Mouse (Mus musculus) heart, postnatal 10 days (tissue): ENCODE measurements around the gene Axin2. TPM values are rescaled to one million over a fixed set of nuclear protein-coding genes. Genes with fewer than 3 reads are reported as not detected.
"Not testable (repeated sequence)": the region's sequence is repeated elsewhere in the genome, so short reads cannot be mapped to it uniquely, and the experiment has no call there.

ENCODE experiments used
- DNase-seq, 2 experiments: peaks; one replicate each; pipeline ENCODE4 v3.0.0; 2021
- intact Hi-C: fragments of 180-260 bp; cut with DNase I; formaldehyde crosslinking; loops from one replicate; pipeline ENCODE4 v1.15.1; 2025
- total RNA-seq, 2 experiments: library from RNA; stranded (reverse); gene quantifications; 2 replicates each; pipeline ENCODE4 v1.2.3; 2021

Axin2 gene
- total RNA-seq, result 1 to 10 TPM; 5.4 to 6.0 TPM

- peak; percentile 93 for DNase-seq
- intact Hi-C loops, result loop anchor here (5.0 kb wide), 2 partner anchors 168 to 473 kb away; no protein-coding TSS in a partner anchor
Measured at GRCm38 (mm10) chr11:108920158-108920635, at the start of gene Axin2. Gene Axin2, plus strand, starts transcription at chr11:108920349.

GRCm38 (mm10) chr11:108871284-108871683 lies 48.9 kb upstream of the Axin2 start:
- intact Hi-C loops, DNase-seq: not testable (repeated sequence)

- intact Hi-C loops, result no loop called here
- no peak for DNase-seq
Measured at GRCm38 (mm10) chr11:108871748-108872147, 48.4 kb upstream of the Axin2 start.

GRCm38 (mm10) chr11:108876633-108877205 lies 43.4 kb upstream of the Axin2 start:
- intact Hi-C loops, result no loop called here
- DNase-seq, result no peak

- intact Hi-C loops, result no loop called here
Measured at GRCm38 (mm10) chr11:108877520-108877919, 42.6 kb upstream of the Axin2 start.

GRCm38 (mm10) chr11:108880546-108880945 lies 39.6 kb upstream of the Axin2 start:
- DNase-seq, result peak; percentile 41 to 52
- intact Hi-C loops, result no loop called here

More at GRCm38 (mm10) chr11:108877520-108877919, 42.6 kb upstream of the Axin2 start:
- DNase-seq, result no peak

- intact Hi-C loops, result no loop called here
Measured at GRCm38 (mm10) chr11:108881662-108882061, 38.5 kb upstream of the Axin2 start.

GRCm38 (mm10) chr11:108885276-108885896 lies 34.8 kb upstream of the Axin2 start:
- intact Hi-C loops, result no loop called here
- no peak for DNase-seq

More at GRCm38 (mm10) chr11:108881662-108882061, 38.5 kb upstream of the Axin2 start:
- no peak for DNase-seq

- intact Hi-C loops, result no loop called here
Measured at GRCm38 (mm10) chr11:108886060-108886459, 34.1 kb upstream of the Axin2 start.

GRCm38 (mm10) chr11:108889121-108889520 lies 31.0 kb upstream of the Axin2 start:
- peak in 1 of 2 experiments; percentile 42 for DNase-seq
- intact Hi-C loops, result no loop called here

More at GRCm38 (mm10) chr11:108886060-108886459, 34.1 kb upstream of the Axin2 start:
- no peak for DNase-seq

GRCm38 (mm10) chr11:108890544-108890943 lies 29.6 kb upstream of the Axin2 start:
- intact Hi-C loops, result no loop called here
- no peak for DNase-seq

- intact Hi-C loops, result no loop called here
- peak; percentile 70 to 71 for DNase-seq
Measured at GRCm38 (mm10) chr11:108891111-108891870, 28.9 kb upstream of the Axin2 start.

- DNase-seq, result no peak
- intact Hi-C loops, result no loop called here
Measured at GRCm38 (mm10) chr11:108891871-108892380, 28.2 kb upstream of the Axin2 start.

GRCm38 (mm10) chr11:108892406-108892805 lies 27.7 kb upstream of the Axin2 start:
- no peak for DNase-seq
- intact Hi-C loops, result no loop called here

GRCm38 (mm10) chr11:108893232-108893790 lies 26.8 kb upstream of the Axin2 start:
- no peak for DNase-seq
- intact Hi-C loops, result no loop called here

- intact Hi-C loops, result no loop called here
- no peak for DNase-seq
Measured at GRCm38 (mm10) chr11:108893855-108894510, 26.2 kb upstream of the Axin2 start.

- no peak for DNase-seq
- intact Hi-C loops, result no loop called here
Measured at GRCm38 (mm10) chr11:108897034-108897433, 23.1 kb upstream of the Axin2 start.

GRCm38 (mm10) chr11:108898063-108898462 lies 22.1 kb upstream of the Axin2 start:
- DNase-seq, result no peak

GRCm38 (mm10) chr11:108898483-108898882 lies 21.7 kb upstream of the Axin2 start:
- intact Hi-C loops, result no loop called here
- DNase-seq, result no peak

More at GRCm38 (mm10) chr11:108898063-108898462, 22.1 kb upstream of the Axin2 start:
- intact Hi-C loops, result no loop called here
